Mouse (Mus musculus) forebrain, embryonic 11.5 days (tissue): Measurements from ENCODE around the gene Spc24. TPM values are rescaled to one million over a fixed set of nuclear protein-coding genes. Genes with fewer than 3 reads are reported as not detected.
A peak's percentile ranks its signal among the peaks of the same experiment; 100 is the strongest.

Source experiments
- ATAC-seq: fragments of 200-750 bp; cut with Nextera tagmentation; replicated peaks from 2 replicates; pipeline ENCODE4 v1.8.0; 2017; ENCODE audit warnings: moderate TSS enrichment; ENCODE audit not compliant: low FRiP score
- DNase-seq: peaks from one replicate; pipeline ENCODE4 v3.0.0-alpha.2; 2017; ENCODE audit warnings: low spot score
- H3K27ac ChIP-seq: fragments of 300-500 bp; sonication (generic); 2 replicates; pipeline ENCODE4 v1.5.1; 2014; ENCODE audit warnings: low read depth, low read length
- H3K27me3 ChIP-seq: fragments of 300-500 bp; sonication (generic); 2 replicates; pipeline ENCODE4 v1.6.1; 2014; ENCODE audit warnings: mild to moderate bottlenecking, low read length, mixed read lengths; ENCODE audit not compliant: control insufficient read depth, insufficient read depth
- H3K36me3 ChIP-seq: fragments of 300-500 bp; sonication (generic); 2 replicates; pipeline ENCODE4 v1.6.1; 2014; ENCODE audit warnings: mild to moderate bottlenecking, low read length, moderate library complexity, mixed read lengths; ENCODE audit not compliant: control insufficient read depth, insufficient read depth
- H3K4me1 ChIP-seq: fragments of 300-500 bp; sonication (generic); replicated peaks from 2 replicates; pipeline ENCODE4 v1.6.1; 2014; ENCODE audit warnings: low read length, mixed read lengths; ENCODE audit not compliant: control insufficient read depth, insufficient read depth
- H3K4me2 ChIP-seq: fragments of 300-500 bp; sonication (generic); 2 replicates; pipeline ENCODE4 v1.6.1; 2014; ENCODE audit warnings: low read depth, mild to moderate bottlenecking, low read length, moderate library complexity, mixed read lengths; ENCODE audit not compliant: severe bottlenecking
- H3K4me3 ChIP-seq: fragments of 300-500 bp; sonication (generic); 2 replicates; pipeline ENCODE4 v1.5.1; 2014; ENCODE audit warnings: low read depth, low read length
- H3K9ac ChIP-seq: fragments of 300-500 bp; sonication (generic); 2 replicates; pipeline ENCODE4 v1.6.1; 2014; ENCODE audit warnings: low read length
- H3K9me3 ChIP-seq: fragments of 300-500 bp; sonication (generic); 2 replicates; pipeline ENCODE4 v1.6.1; 2016; ENCODE audit warnings: low read length, mixed read lengths; ENCODE audit not compliant: control insufficient read depth
- WGBS: fragments of 180-500 bp; shearing (Covaris S2); extraction: QIAGEN DNeasy Blood & Tissue Kit; methylation state at CpG from one replicate; pipeline ENCODE4 v1.1.7; 2014; 5-methylcytosine and 5-hydroxymethylcytosine counted together
- polyA plus RNA-seq: library from polyadenylated mRNA; unstranded; fragments of >200 nt; fragmentation: Nextera tagmentation; extraction: Ambion mirVana; gene quantifications from 2 replicates; pipeline ENCODE4 v1.2.1, GENCODE M21; 2014

Spc24 gene
- polyA plus RNA-seq, 1 experiment from 2014 or later, result 138 TPM

GRCm38 (mm10) chr9:21759718-21760117 lies 385 bp downstream of the Spc24 start:
- no peak for ATAC-seq
- under 1% methylated on average over 20 of the region's 20 CpGs for WGBS

GRCm38 (mm10) chr9:21758576-21759529 lies 1.2 kb downstream of the Spc24 start:
- WGBS, result 66% methylated on average over 14 of the region's 14 CpGs
- peak overlapping the region; percentile 71 for H3K4me2 ChIP-seq
- peaks cover 2% of the 10 kb centered on the region; the same call in 1 of the 2 replicates for H3K36me3 ChIP-seq
- peak overlapping the region; percentile 81 for H3K4me3 ChIP-seq
- DNase-seq (no peak), ATAC-seq (no peak)
- no peaks in the 10 kb centered on the region for H3K27me3 ChIP-seq
- no peak overlapping the region for H3K27ac ChIP-seq
- H3K9me3 ChIP-seq, result no peaks in the 10 kb centered on the region
- peaks cover 5% of the 10 kb centered on the region; the same call in 1 of the 2 replicates for H3K4me1 ChIP-seq
- peak overlapping the region; percentile 91; the same call in 1 of the 2 replicates for H3K9ac ChIP-seq

More at GRCm38 (mm10) chr9:21759718-21760117, 385 bp downstream of the Spc24 start:
- peak overlapping the region; percentile 81 for H3K4me3 ChIP-seq
- no peak for DNase-seq
- no peaks in the 10 kb centered on the region for H3K27me3 ChIP-seq
- peak overlapping the region; percentile 66; the same call in 1 of the 2 replicates for H3K27ac ChIP-seq
- peak overlapping the region; percentile 71 for H3K4me2 ChIP-seq
- H3K4me1 ChIP-seq, result peaks cover 5% of the 10 kb centered on the region; the same call in 1 of the 2 replicates
- H3K36me3 ChIP-seq, result no peaks in the 10 kb centered on the region
- H3K9ac ChIP-seq, result peak overlapping the region; percentile 91
- H3K9me3 ChIP-seq, result no peaks in the 10 kb centered on the region

- H3K4me1 ChIP-seq, result peaks cover 5% of the 10 kb centered on the region; the same call in 1 of the 2 replicates
- H3K4me2 ChIP-seq, result no peak overlapping the region
- H3K9me3 ChIP-seq, result no peaks in the 10 kb centered on the region
- no peak for ATAC-seq
- H3K36me3 ChIP-seq, result peaks cover 2% of the 10 kb centered on the region; the same call in 1 of the 2 replicates
- H3K27ac ChIP-seq, result no peak overlapping the region
- H3K27me3 ChIP-seq, result no peaks in the 10 kb centered on the region
- no peak overlapping the region for H3K9ac ChIP-seq
- WGBS, result 90% methylated on average over 13 of the region's 13 CpGs
- H3K4me3 ChIP-seq, result no peak overlapping the region
- no peak for DNase-seq
Observed at GRCm38 (mm10) chr9:21754516-21755321, 5.4 kb downstream of the Spc24 start.

- H3K27me3 ChIP-seq, result no peaks in the 10 kb centered on the region
- no peak overlapping the region for H3K4me3 ChIP-seq
- H3K36me3 ChIP-seq, result peaks cover 2% of the 10 kb centered on the region; the same call in 1 of the 2 replicates
- no peak for DNase-seq
- H3K4me1 ChIP-seq, result peaks cover 3% of the 10 kb centered on the region; the same call in 1 of the 2 replicates
- ATAC-seq, result no peak
- H3K9ac ChIP-seq, result no peak overlapping the region
- H3K9me3 ChIP-seq, result no peaks in the 10 kb centered on the region
- WGBS, result 86% methylated on average over 2 of the region's 2 CpGs
- H3K4me2 ChIP-seq, result no peak overlapping the region
- H3K27ac ChIP-seq, result no peak overlapping the region
Observed at GRCm38 (mm10) chr9:21754003-21754402, 6.1 kb downstream of the Spc24 start.

- peaks cover 2% of the 10 kb centered on the region; the same call in 1 of the 2 replicates for H3K36me3 ChIP-seq
- H3K4me1 ChIP-seq, result no peaks in the 10 kb centered on the region
- no peak for DNase-seq
- H3K27me3 ChIP-seq, result no peaks in the 10 kb centered on the region
- H3K4me2 ChIP-seq, result no peak overlapping the region
- H3K27ac ChIP-seq, result no peak overlapping the region
- ATAC-seq, result no peak
- H3K9ac ChIP-seq, result no peak overlapping the region
- H3K4me3 ChIP-seq, result no peak overlapping the region
- WGBS, result 63% methylated on average over 10 of the region's 10 CpGs
- no peaks in the 10 kb centered on the region for H3K9me3 ChIP-seq
Observed at GRCm38 (mm10) chr9:21752252-21752792, 7.8 kb downstream of the Spc24 start.

GRCm38 (mm10) chr9:21751347-21751746 lies 8.8 kb downstream of the Spc24 start:
- no peak for DNase-seq
- peaks cover 5% of the 10 kb centered on the region for H3K36me3 ChIP-seq
- H3K4me1 ChIP-seq, result no peaks in the 10 kb centered on the region
- no peak overlapping the region for H3K4me3 ChIP-seq
- H3K9me3 ChIP-seq, result no peaks in the 10 kb centered on the region
- WGBS, result 72% methylated on average over 6 of the region's 6 CpGs
- H3K9ac ChIP-seq, result no peak overlapping the region
- no peaks in the 10 kb centered on the region for H3K27me3 ChIP-seq
- ATAC-seq, result no peak
- no peak overlapping the region for H3K4me2 ChIP-seq
- H3K27ac ChIP-seq, result no peak overlapping the region

- no peak overlapping the region for H3K9ac ChIP-seq
- no peaks in the 10 kb centered on the region for H3K4me1 ChIP-seq
- no peak overlapping the region for H3K4me2 ChIP-seq
- no peak overlapping the region for H3K27ac ChIP-seq
- H3K9me3 ChIP-seq, result no peaks in the 10 kb centered on the region
- no peak for DNase-seq
- 76% methylated on average over 3 of the region's 3 CpGs for WGBS
- no peaks in the 10 kb centered on the region for H3K27me3 ChIP-seq
- peaks cover 13% of the 10 kb centered on the region for H3K36me3 ChIP-seq
- ATAC-seq, result no peak
- H3K4me3 ChIP-seq, result no peak overlapping the region
Observed at GRCm38 (mm10) chr9:21750370-21750769, 9.7 kb downstream of the Spc24 start.
